Mouse (Mus musculus) testis, adult 2 months (tissue): Measurements from ENCODE around the gene Emc8.

Experiments used
- CTCF ChIP-seq: fragments of 200-500 bp; IDR thresholded peaks from 2 replicates; pipeline ENCODE4 v1.5.1; 2012; ENCODE audit warnings: low read depth, mild to moderate bottlenecking, inconsistent platforms, low read length, moderate library complexity; ENCODE audit not compliant: control insufficient read depth, insufficient read depth, insufficient replicate concordance
- POLR2A ChIP-seq: fragments of 200-500 bp; IDR thresholded peaks from 2 replicates; pipeline ENCODE4 v1.6.1; 2012; ENCODE audit warnings: low read depth, mild to moderate bottlenecking, inconsistent platforms, low read length, moderate library complexity; ENCODE audit not compliant: control insufficient read depth

- no peak for TF ChIP-seq CTCF
- TF ChIP-seq POLR2A, result no peak; the same call in 1 of the 2 replicates
These were observed 16.7 kb upstream of the Emc8 start for GRCm38 (mm10) chr8:120685097-120685496.
